Mouse (Mus musculus) spleen, adult 2 months (tissue): ENCODE results near the gene Nod1.

Experiments used
- CTCF ChIP-seq: fragments of 200-500 bp; IDR thresholded peaks from 2 replicates; pipeline ENCODE4 v1.5.1; 2011; ENCODE audit warnings: mild to moderate bottlenecking, inconsistent platforms; ENCODE audit not compliant: insufficient read depth, insufficient read length, insufficient replicate concordance; ENCODE audit errors: extremely low read depth
- POLR2A ChIP-seq: fragments of 200-500 bp; IDR thresholded peaks from 2 replicates; pipeline ENCODE4 v1.6.1; 2011; ENCODE audit warnings: low read depth, low read length, inconsistent platforms

DNA sequence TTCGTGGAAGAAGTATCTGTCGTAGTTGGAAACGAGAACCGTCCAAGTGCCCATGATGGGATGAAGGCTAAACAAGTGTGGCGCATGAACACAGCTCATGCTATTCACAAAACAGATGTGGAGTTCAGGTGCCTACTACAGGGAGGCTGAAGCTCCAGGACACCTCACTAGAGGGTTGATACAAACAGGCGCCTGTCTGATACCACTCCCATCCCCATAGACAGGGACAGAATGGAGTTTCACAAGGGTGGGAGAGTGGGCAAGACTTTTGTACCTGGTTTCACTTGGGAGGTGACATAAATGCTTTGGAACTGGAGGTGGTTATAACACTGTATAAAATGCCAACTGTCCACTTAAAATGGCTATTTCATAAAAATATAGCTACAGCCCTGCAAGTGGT is 7.0 kb upstream of the Nod1 start:
- TF ChIP-seq CTCF (no peak), POLR2A (no peak)
